Mouse (Mus musculus) kidney, embryonic 14.5 days (tissue): ENCODE measurements at regions not wholly inside any gene's neighbourhood (a gene's known extent, or its start where the extent isn't known, plus 50 kb on each side); places are given as distances from the start of the nearest gene placed in this dataset.

ENCODE experiments used
- ATAC-seq: fragments of 200-750 bp; cut with Nextera tagmentation; 2 replicates; pipeline ENCODE4 v1.8.0; 2017; ENCODE audit warnings: moderate number of reproducible peaks, mild to moderate bottlenecking, moderate TSS enrichment, moderate library complexity; ENCODE audit not compliant: low FRiP score, low TSS enrichment
- H3K27ac ChIP-seq: fragments of 300-500 bp; sonication (generic); 2 replicates; pipeline ENCODE4 v1.5.1; 2014; ENCODE audit warnings: low read depth, mild to moderate bottlenecking, low read length, moderate library complexity, mixed read lengths
- H3K27me3 ChIP-seq: fragments of 300-500 bp; sonication (generic); 2 replicates; pipeline ENCODE4 v1.6.1; 2014; ENCODE audit warnings: mild to moderate bottlenecking, low read length; ENCODE audit not compliant: control insufficient read depth, insufficient read depth
- H3K36me3 ChIP-seq: fragments of 300-500 bp; sonication (generic); 2 replicates; pipeline ENCODE4 v1.6.1; 2014; ENCODE audit warnings: low read length, mixed read lengths; ENCODE audit not compliant: control insufficient read depth, insufficient read depth
- H3K4me1 ChIP-seq: fragments of 300-500 bp; sonication (generic); 2 replicates; pipeline ENCODE4 v1.6.1; 2014; ENCODE audit warnings: low read length, mixed read lengths; ENCODE audit not compliant: control insufficient read depth, insufficient read depth
- H3K4me2 ChIP-seq: fragments of 300-500 bp; sonication (generic); replicated peaks from 2 replicates; pipeline ENCODE4 v1.6.1; 2014; ENCODE audit warnings: low read depth, mild to moderate bottlenecking, low read length
- H3K4me3 ChIP-seq: fragments of 300-500 bp; sonication (generic); 2 replicates; pipeline ENCODE4 v1.5.1; 2014; ENCODE audit warnings: mild to moderate bottlenecking, low read length
- H3K9ac ChIP-seq: fragments of 300-500 bp; sonication (generic); 2 replicates; pipeline ENCODE4 v1.6.1; 2014; ENCODE audit warnings: low read depth, mild to moderate bottlenecking, low read length, moderate library complexity
- H3K9me3 ChIP-seq: fragments of 300-500 bp; sonication (generic); 2 replicates; pipeline ENCODE4 v1.6.1; 2016; ENCODE audit warnings: low read length; ENCODE audit not compliant: control insufficient read depth
- WGBS: fragments of 180-500 bp; shearing (Covaris S2); extraction: QIAGEN DNeasy Blood & Tissue Kit; methylation state at CpG from one replicate; pipeline ENCODE4 v1.1.7; 2014; 5-methylcytosine and 5-hydroxymethylcytosine counted together

- ATAC-seq, result no peak
- no peak overlapping the region for H3K4me3 ChIP-seq
- H3K4me1 ChIP-seq, result no peaks in the 10 kb centered on the region
- no peak overlapping the region for H3K4me2 ChIP-seq
- H3K27me3 ChIP-seq, result no peaks in the 10 kb centered on the region
- no peaks in the 10 kb centered on the region for H3K9me3 ChIP-seq
- H3K36me3 ChIP-seq, result no peaks in the 10 kb centered on the region
- no peak overlapping the region for H3K9ac ChIP-seq
- H3K27ac ChIP-seq, result no peak overlapping the region
- 82% methylated on average over 3 of the region's 3 CpGs for WGBS
Observed at GRCm38 (mm10) chr4:81512396-81512795, 69.8 kb upstream of the Mpdz start.

GRCm38 (mm10) chr4:81508776-81509175, 66.2 kb upstream of the Mpdz start:
- Histone ChIP-seq H3K4me3 (no peak overlapping the region), H3K4me1 (no peaks in the 10 kb centered on the region), H3K27ac (no peak overlapping the region), H3K27me3 (no peaks in the 10 kb centered on the region), H3K9me3 (no peaks in the 10 kb centered on the region), H3K36me3 (no peaks in the 10 kb centered on the region), H3K4me2 (no peak overlapping the region), H3K9ac (no peak overlapping the region)
- WGBS, result 88% methylated on average over 1 of the region's 1 CpGs
- no peak for ATAC-seq

- no peak overlapping the region for H3K4me2 ChIP-seq
Observed at GRCm38 (mm10) chr4:81506841-81507240, 64.2 kb upstream of the Mpdz start.

GRCm38 (mm10) chr4:81506306-81506705, 63.7 kb upstream of the Mpdz start:
- Histone ChIP-seq H3K4me1 (no peaks in the 10 kb centered on the region), H3K9me3 (no peaks in the 10 kb centered on the region), H3K9ac (no peak overlapping the region), H3K27ac (no peak overlapping the region), H3K4me3 (no peak overlapping the region), H3K36me3 (no peaks in the 10 kb centered on the region), H3K27me3 (no peaks in the 10 kb centered on the region), H3K4me2 (no peak overlapping the region)
- ATAC-seq, result no peak
- 91% methylated on average over 6 of the region's 6 CpGs for WGBS

More at GRCm38 (mm10) chr4:81506841-81507240, 64.2 kb upstream of the Mpdz start:
- Histone ChIP-seq H3K36me3 (no peaks in the 10 kb centered on the region), H3K4me3 (no peak overlapping the region), H3K9ac (no peak overlapping the region), H3K4me1 (no peaks in the 10 kb centered on the region), H3K9me3 (no peaks in the 10 kb centered on the region), H3K27ac (no peak overlapping the region), H3K27me3 (no peaks in the 10 kb centered on the region)
- WGBS, result 89% methylated on average over 5 of the region's 5 CpGs
- no peak for ATAC-seq

GRCm38 (mm10) chr4:81505096-81505495, 62.5 kb upstream of the Mpdz start:
- Histone ChIP-seq H3K27ac (no peak overlapping the region), H3K4me1 (no peaks in the 10 kb centered on the region), H3K4me3 (no peak overlapping the region), H3K36me3 (no peaks in the 10 kb centered on the region), H3K27me3 (no peaks in the 10 kb centered on the region), H3K4me2 (no peak overlapping the region), H3K9ac (no peak overlapping the region), H3K9me3 (no peaks in the 10 kb centered on the region)
- WGBS, result 53% methylated on average over 3 of the region's 3 CpGs
- no peak for ATAC-seq

GRCm38 (mm10) chr4:81503941-81504340, 61.3 kb upstream of the Mpdz start:
- H3K4me2 ChIP-seq, result no peak overlapping the region
- 86% methylated on average over 5 of the region's 5 CpGs for WGBS
- H3K9ac ChIP-seq, result no peak overlapping the region
- H3K9me3 ChIP-seq, result no peaks in the 10 kb centered on the region
- H3K27ac ChIP-seq, result no peak overlapping the region
- ATAC-seq, result no peak
- no peaks in the 10 kb centered on the region for H3K4me1 ChIP-seq
- H3K36me3 ChIP-seq, result no peaks in the 10 kb centered on the region
- H3K27me3 ChIP-seq, result no peaks in the 10 kb centered on the region
- no peak overlapping the region for H3K4me3 ChIP-seq

- ATAC-seq, result no peak
- Histone ChIP-seq H3K36me3 (no peaks in the 10 kb centered on the region), H3K9me3 (no peaks in the 10 kb centered on the region), H3K9ac (no peak overlapping the region), H3K27ac (no peak overlapping the region), H3K4me2 (no peak overlapping the region), H3K4me3 (no peak overlapping the region), H3K27me3 (no peaks in the 10 kb centered on the region), H3K4me1 (no peaks in the 10 kb centered on the region)
- WGBS, result 72% methylated on average over 5 of the region's 5 CpGs
Observed at GRCm38 (mm10) chr4:81501802-81502201, 59.2 kb upstream of the Mpdz start.

- Histone ChIP-seq H3K27ac (no peak overlapping the region), H3K4me3 (no peak overlapping the region), H3K27me3 (no peaks in the 10 kb centered on the region), H3K36me3 (no peaks in the 10 kb centered on the region), H3K4me2 (no peak overlapping the region), H3K4me1 (no peaks in the 10 kb centered on the region), H3K9ac (no peak overlapping the region), H3K9me3 (no peaks in the 10 kb centered on the region)
- WGBS, result 30% methylated on average over 2 of the region's 2 CpGs
- ATAC-seq, result no peak
Observed at GRCm38 (mm10) chr4:81498133-81498532, 55.5 kb upstream of the Mpdz start.

GRCm38 (mm10) chr4:81492811-81493210, 50.2 kb upstream of the Mpdz start:
- no peak for ATAC-seq

More at GRCm38 (mm10) chr4:81492811-81493210, 50.2 kb upstream of the Mpdz start:
- Histone ChIP-seq H3K27ac (no peak overlapping the region), H3K4me2 (no peak overlapping the region), H3K4me1 (no peaks in the 10 kb centered on the region), H3K4me3 (no peak overlapping the region), H3K36me3 (no peaks in the 10 kb centered on the region), H3K9me3 (no peaks in the 10 kb centered on the region), H3K9ac (no peak overlapping the region), H3K27me3 (no peaks in the 10 kb centered on the region)
- 89% methylated on average over 3 of the region's 3 CpGs for WGBS
